Mouse (Mus musculus): ENCODE results near the gene Tnrc6b. TPM values are rescaled to one million over a fixed set of nuclear protein-coding genes. Genes with fewer than 3 reads are reported as not detected.
A peak's percentile ranks its signal among the peaks of the same experiment; 100 is the strongest.
"Not testable (repeated sequence)": the region's sequence is repeated elsewhere in the genome, so short reads cannot be mapped to it uniquely, and the experiment has no call there.

Tnrc6b gene
- polyA plus RNA-seq, 1 experiment from 2014 or later = 58.9 TPM

DNA sequence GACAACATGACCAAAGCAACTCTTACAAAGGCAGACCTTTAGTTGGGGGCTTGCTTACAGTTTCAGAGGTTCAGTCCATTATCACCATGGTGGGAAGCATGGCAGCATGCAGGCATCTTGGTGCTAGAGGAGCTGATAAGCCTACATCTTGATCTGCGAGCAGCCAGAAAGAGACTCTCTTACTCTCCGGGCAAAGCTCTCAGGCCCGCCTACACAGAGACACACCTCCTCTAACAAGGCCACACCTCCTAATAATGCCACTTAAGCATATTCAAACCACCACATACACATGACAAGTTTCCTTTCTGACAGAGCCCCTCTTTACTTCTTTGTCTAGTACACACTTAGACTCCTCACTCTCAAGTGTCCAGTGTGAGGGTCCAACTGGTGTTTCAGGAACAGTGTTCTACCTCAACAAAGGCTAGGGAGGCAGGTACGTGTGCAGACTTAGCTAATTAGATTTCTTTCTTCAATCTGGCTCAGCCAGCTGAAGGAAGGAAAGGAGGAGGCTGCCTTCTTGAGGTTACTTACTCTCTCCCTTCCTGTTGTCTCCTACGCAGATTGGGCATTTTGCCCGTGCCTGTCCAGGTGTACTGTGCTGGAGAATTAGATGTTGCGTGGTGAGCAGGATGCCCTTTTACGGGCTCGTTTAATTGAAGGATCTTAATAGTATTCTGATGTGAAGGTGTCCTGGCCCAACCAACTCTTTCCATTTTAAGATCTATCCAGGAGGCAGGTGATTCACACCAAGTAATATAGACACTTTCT lies 128.7 kb downstream of the Tnrc6b start:
- H3K27me3 ChIP-seq = no peaks in the 10 kb centered on the region
- peaks cover 16% of the 10 kb centered on the region; the same call in 1 of the 2 replicates for H3K4me1 ChIP-seq
- no peaks in the 10 kb centered on the region for H3K36me3 ChIP-seq
- no peak overlapping the region for H3K9ac ChIP-seq (replicated peaks)
- H3K27ac ChIP-seq (replicated peaks) = no peak overlapping the region
- no peak for ATAC-seq (ENCODE audit: low FRiP score, low read depth)
- H3K9me3 ChIP-seq = no peaks in the 10 kb centered on the region
- H3K4me2 ChIP-seq (replicated peaks) = no peak overlapping the region
- 80% methylated on average over 9 of the region's 9 CpGs for WGBS
- no peak overlapping the region for H3K4me3 ChIP-seq

DNA sequence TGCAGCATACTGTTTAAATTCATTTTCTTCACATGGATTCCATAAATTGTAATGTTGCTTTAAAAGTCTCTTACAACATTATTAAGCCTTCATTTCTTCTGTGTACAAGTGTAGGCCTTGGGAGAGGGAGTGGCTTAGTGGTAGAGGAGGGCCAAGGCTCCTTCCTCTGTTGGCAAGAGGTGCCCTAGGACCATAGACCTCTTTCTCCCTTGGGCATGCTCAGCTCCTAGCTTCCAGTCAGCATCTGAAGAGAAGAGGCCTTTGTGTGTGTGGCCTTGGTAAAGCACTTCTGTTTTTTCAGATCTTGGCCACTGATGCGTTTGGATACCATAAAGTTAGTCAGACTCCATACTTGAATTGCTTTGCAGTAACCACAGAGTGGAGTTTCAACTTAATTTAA lies 133.1 kb downstream of the Tnrc6b start:
- WGBS = 89% methylated on average over 1 of the region's 1 CpGs
- H3K4me3 ChIP-seq = no peak overlapping the region
- H3K9me3 ChIP-seq = no peaks in the 10 kb centered on the region
- no peak for ATAC-seq (ENCODE audit: low FRiP score, low read depth)
- no peak overlapping the region for H3K27ac ChIP-seq (replicated peaks)
- peaks cover 8% of the 10 kb centered on the region; the same call in 1 of the 2 replicates for H3K4me1 ChIP-seq
- H3K4me2 ChIP-seq (replicated peaks) = no peak overlapping the region
- no peaks in the 10 kb centered on the region for H3K27me3 ChIP-seq
- no peaks in the 10 kb centered on the region for H3K36me3 ChIP-seq
- no peak overlapping the region for H3K9ac ChIP-seq (replicated peaks)

DNA sequence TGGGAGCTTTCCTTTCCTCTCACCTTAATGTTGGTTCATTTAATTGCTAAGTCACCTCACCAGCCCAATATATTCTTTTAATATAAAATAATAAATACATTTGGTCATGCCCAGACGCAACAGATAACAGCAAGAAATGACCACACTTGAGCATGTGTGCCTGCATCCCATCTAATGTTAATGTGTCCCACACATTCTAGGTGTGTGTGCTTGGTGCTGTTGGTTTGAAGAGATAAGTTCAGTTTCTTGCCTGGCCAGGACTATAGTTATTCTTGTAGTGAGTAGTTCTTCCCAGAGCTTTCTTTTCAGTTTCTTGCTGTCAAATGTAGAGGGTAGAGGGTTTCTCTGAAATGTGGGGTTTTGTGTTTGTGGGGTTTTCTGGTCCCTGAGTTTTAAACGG lies 133.8 kb downstream of the Tnrc6b start:
- ATAC-seq (ENCODE audit: low FRiP score, low read depth) = no peak

DNA sequence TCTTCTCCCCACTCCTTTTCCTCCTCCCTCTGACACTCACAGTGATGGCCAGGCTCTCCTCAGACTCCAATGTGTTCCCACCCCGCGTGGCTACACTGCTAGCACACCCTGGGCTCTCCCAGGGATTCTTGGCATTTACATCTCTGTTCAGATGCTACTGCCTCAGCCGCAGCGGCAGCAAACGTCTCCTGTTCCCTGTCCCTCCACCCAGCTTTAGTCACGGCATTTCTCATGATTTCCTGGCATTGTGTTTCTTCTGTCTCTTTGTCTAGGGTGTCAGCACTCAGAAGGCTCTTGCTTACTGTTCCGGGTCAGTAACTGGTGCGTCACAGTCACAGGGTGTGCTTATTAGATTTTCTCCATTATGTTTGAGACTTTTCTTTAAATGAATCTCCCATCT lies 138.9 kb downstream of the Tnrc6b start:
- peak; percentile 34; the same call in 1 of the 2 replicates for ATAC-seq (ENCODE audit: low FRiP score, low read depth)
- Histone ChIP-seq H3K4me2 (replicated peaks) (no peak overlapping the region), H3K9ac (replicated peaks) (no peak overlapping the region), H3K9me3 (no peaks in the 10 kb centered on the region), H3K4me1 (peaks cover 14% of the 10 kb centered on the region; the same call in 1 of the 2 replicates), H3K27me3 (no peaks in the 10 kb centered on the region), H3K36me3 (0 out of 2 replicates have a peak, but pooled peaks cover 4% of the 10 kb centered on the region), H3K4me3 (no peak overlapping the region), H3K27ac (replicated peaks) (no peak overlapping the region; the same call in 1 of the 2 replicates)
- 30% methylated on average over 8 of the region's 8 CpGs for WGBS

More for the DNA sequence above, 133.8 kb downstream of the Tnrc6b start:
- H3K27ac ChIP-seq (replicated peaks) = no peak overlapping the region
- no peak overlapping the region for H3K4me2 ChIP-seq (replicated peaks)
- H3K4me1 ChIP-seq = peaks cover 11% of the 10 kb centered on the region; the same call in 1 of the 2 replicates
- no peaks in the 10 kb centered on the region for H3K36me3 ChIP-seq
- no peak overlapping the region for H3K9ac ChIP-seq (replicated peaks)
- no peaks in the 10 kb centered on the region for H3K9me3 ChIP-seq
- 86% methylated on average over 2 of the region's 2 CpGs for WGBS
- H3K27me3 ChIP-seq = no peaks in the 10 kb centered on the region
- no peak overlapping the region for H3K4me3 ChIP-seq

DNA sequence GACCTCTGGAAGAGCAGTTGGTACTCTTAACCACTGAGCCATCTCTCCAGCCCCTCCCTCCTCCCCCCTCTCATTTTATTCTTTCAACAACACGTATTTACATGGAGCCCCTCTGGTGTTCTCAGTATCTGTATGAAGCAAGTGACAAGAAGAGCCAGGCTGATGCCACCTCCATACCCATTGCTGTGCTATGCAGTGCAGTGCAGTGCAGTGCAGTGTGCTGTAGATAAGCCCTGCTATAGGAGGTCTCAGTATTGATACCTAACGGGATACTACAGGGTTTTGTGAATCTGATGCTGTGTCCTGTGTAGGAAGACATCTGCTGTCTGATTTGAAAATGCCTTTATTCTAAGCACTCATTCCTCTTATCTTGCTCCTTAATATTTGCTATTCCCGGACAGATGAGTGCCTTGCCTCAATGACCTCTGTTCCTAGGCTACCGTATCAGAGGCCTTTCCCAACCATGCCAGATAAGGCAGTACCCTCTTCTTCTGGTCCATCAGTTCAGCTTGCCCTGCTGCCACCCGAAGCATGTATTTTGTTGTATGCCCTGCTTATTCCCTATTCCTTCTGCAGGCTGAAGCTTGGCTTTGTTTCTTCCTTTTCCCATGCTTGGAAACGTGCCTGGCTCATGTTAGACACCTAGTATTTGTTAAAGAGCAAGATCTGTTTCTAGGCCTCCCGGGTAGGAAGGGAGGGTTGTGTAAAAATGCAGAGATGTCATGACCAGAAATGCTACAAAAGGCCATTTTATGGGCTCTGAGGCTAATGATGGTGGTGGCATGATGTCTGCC lies 139.8 kb downstream of the Tnrc6b start:
- H3K4me2 ChIP-seq (replicated peaks) = no peak overlapping the region
- H3K36me3 ChIP-seq = 0 out of 2 replicates have a peak, but pooled peaks cover 4% of the 10 kb centered on the region
- no peak overlapping the region for H3K4me3 ChIP-seq
- no peak overlapping the region for H3K27ac ChIP-seq (replicated peaks)
- no peak for ATAC-seq (ENCODE audit: low FRiP score, low read depth)
- H3K9ac ChIP-seq (replicated peaks) = no peak overlapping the region
- whole genome bisulfite sequencing = 90% methylated on average over 7 of the region's 7 CpGs
- no peaks in the 10 kb centered on the region for H3K9me3 ChIP-seq
- H3K27me3 ChIP-seq = no peaks in the 10 kb centered on the region
- peaks cover 14% of the 10 kb centered on the region; the same call in 1 of the 2 replicates for H3K4me1 ChIP-seq

DNA sequence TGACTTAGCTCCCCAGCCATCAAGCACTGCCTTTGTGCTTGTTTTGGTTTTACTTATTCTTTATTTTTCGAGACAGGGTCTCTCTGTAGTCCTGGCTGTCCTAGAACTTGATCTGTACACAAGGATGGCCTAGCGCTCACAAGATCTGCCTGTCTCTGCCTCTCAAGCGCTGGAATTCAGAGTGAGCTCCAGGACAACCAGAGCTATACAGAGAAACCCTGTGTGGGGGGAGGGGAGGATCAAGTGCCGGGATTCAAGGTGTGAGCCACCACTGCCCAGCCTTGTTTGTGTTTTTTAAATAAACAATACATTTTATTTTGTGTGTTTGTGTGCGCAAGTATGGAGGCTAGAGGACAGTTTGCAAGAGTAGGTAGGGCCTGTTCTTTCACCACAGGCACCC lies 141.0 kb downstream of the Tnrc6b start:
- Histone ChIP-seq H3K4me1 (peaks cover 14% of the 10 kb centered on the region; the same call in 1 of the 2 replicates), H3K9me3 (no peaks in the 10 kb centered on the region), H3K27ac (replicated peaks) (no peak overlapping the region), H3K4me2 (replicated peaks) (no peak overlapping the region), H3K36me3 (0 out of 2 replicates have a peak, but pooled peaks cover 4% of the 10 kb centered on the region), H3K4me3 (no peak overlapping the region), H3K9ac (replicated peaks) (no peak overlapping the region), H3K27me3 (no peaks in the 10 kb centered on the region)
- ATAC-seq (ENCODE audit: low FRiP score, low read depth) = no peak
- 97% methylated on average over 5 of the region's 5 CpGs for WGBS

DNA sequence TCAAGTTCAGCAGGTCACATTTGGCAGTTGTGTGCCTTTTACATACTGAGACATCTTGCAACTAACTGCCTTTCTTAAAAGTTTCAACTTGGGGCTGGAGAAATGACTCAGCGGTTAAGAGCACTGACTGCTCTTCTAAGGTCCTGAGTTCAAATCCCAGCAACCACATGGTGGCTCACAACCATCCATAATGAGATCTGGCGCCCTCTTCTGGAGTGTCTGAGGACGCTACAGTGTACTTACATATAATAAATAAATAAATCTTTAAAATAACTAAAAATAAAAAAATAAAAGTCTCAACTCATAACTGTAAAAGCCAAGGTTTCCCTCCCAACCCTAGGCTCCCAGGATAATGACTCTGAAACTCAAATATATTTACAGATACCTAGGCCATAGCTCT lies 141.4 kb downstream of the Tnrc6b start:
- H3K27me3 ChIP-seq; ATAC-seq (ENCODE audit: low FRiP score, low read depth); H3K36me3 ChIP-seq; H3K27ac ChIP-seq (replicated peaks); H3K9me3 ChIP-seq; H3K4me3 ChIP-seq; H3K4me2 ChIP-seq (replicated peaks); H3K9ac ChIP-seq (replicated peaks): not testable (repeated sequence)
- H3K4me1 ChIP-seq = peaks cover 14% of the 10 kb centered on the region; the same call in 1 of the 2 replicates
- WGBS = 83% methylated on average over 3 of the region's 3 CpGs

DNA sequence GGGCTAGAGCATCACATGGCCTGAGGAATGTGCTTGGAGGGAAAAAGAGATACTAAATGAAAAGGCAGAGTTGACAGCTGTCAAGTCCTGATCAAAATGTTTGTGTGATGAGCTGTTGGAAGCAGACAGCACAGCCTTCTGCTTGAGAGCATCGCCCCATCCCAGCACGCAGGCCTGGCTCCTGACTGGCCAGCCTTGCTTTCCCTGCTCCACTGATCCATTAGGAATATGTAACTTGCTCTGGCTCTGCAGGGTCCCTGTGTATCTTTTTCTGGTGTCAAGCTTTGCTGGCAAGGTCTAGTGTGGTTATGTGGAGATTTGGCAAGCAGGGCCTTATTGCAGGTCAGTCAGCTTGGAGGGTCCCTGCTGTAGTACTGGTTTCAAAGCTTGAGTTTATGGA lies 148.3 kb downstream of the Tnrc6b start:
- Histone ChIP-seq H3K27me3 (no peaks in the 10 kb centered on the region), H3K4me3 (no peak overlapping the region), H3K27ac (replicated peaks) (no peak overlapping the region), H3K4me1 (peaks cover 6% of the 10 kb centered on the region; the same call in 1 of the 2 replicates), H3K9ac (replicated peaks) (no peak overlapping the region), H3K9me3 (no peaks in the 10 kb centered on the region), H3K4me2 (replicated peaks) (no peak overlapping the region), H3K36me3 (peaks cover 12% of the 10 kb centered on the region)
- WGBS = 89% methylated on average over 2 of the region's 2 CpGs
- no peak for ATAC-seq (ENCODE audit: low FRiP score, low read depth)

DNA sequence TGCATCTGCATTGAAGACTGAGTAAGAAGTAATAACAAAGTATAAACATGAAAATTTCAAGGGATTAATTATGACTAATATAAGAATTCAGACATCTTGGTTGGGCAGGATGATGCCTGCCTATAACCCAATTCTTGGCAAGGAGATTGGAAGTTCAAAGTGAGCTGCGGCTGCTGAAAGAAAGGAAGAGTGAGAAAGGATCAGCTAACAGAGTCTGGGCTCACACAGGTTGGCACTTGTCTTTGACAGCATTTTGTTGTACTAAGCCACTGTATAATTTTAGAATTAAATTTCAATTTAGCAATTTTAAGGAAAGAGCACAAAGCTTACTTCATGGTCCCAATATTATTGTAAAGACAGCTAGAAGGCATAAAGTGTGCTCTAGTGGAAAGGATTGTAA lies 150.2 kb downstream of the Tnrc6b start:
- Histone ChIP-seq H3K9me3 (no peaks in the 10 kb centered on the region), H3K4me2 (replicated peaks) (no peak overlapping the region), H3K27ac (replicated peaks) (no peak overlapping the region), H3K4me3 (no peak overlapping the region), H3K27me3 (no peaks in the 10 kb centered on the region), H3K36me3 (peaks cover 21% of the 10 kb centered on the region), H3K4me1 (peaks cover 6% of the 10 kb centered on the region; the same call in 1 of the 2 replicates), H3K9ac (replicated peaks) (no peak overlapping the region)
- WGBS = 88% methylated on average over 1 of the region's 1 CpGs
- ATAC-seq (ENCODE audit: low FRiP score, low read depth) = no peak

DNA sequence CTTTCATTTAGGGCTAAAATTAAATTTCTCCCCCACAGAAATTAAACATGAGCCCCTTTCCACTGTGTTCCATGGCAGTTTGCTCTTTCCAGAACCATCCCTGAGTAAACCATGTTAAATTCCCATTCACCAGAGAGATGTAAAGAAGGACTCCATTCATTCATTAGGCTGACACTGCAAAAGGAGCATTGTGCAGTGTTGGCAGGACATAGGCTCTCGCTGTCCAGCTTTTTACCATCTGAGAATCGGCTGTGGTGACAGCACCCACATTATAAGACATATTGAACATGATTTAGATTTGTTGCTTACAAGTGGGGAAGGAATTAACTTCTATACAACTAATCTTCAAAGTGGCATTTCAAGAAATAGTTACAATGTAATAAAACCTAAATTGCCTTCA lies 150.9 kb downstream of the Tnrc6b start:
- no peak overlapping the region for H3K4me3 ChIP-seq
- no peak overlapping the region for H3K9ac ChIP-seq (replicated peaks)
- H3K27me3 ChIP-seq = no peaks in the 10 kb centered on the region
- H3K36me3 ChIP-seq = peaks cover 26% of the 10 kb centered on the region
- peaks cover 6% of the 10 kb centered on the region; the same call in 1 of the 2 replicates for H3K4me1 ChIP-seq
- H3K4me2 ChIP-seq (replicated peaks) = no peak overlapping the region
- no peak overlapping the region for H3K27ac ChIP-seq (replicated peaks)
- no peaks in the 10 kb centered on the region for H3K9me3 ChIP-seq
- 62% methylated on average over 2 of the region's 2 CpGs for WGBS
- ATAC-seq (ENCODE audit: low FRiP score, low read depth) = no peak

DNA sequence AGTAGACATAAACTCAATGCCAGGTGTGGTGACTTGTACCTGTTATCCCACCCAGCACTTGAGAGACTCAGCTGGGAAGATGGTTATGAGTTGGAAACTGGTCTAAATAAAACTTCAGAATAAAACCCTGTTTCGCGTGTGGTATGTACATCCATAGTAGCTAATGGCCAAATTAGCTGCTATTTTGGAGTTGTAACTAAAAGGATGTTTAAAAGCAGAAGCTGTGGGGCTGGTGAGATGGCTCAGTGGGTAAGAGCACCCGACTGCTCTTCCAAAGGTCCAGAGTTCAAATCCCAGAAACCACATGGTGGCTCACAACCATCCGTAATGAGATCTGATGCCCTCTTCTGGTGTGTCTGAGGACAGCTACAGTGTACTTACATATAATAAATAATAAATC lies 157.5 kb downstream of the Tnrc6b start:
- WGBS = 97% methylated on average over 4 of the region's 4 CpGs
- not testable (repeated sequence) for ATAC-seq (ENCODE audit: low FRiP score, low read depth)

DNA sequence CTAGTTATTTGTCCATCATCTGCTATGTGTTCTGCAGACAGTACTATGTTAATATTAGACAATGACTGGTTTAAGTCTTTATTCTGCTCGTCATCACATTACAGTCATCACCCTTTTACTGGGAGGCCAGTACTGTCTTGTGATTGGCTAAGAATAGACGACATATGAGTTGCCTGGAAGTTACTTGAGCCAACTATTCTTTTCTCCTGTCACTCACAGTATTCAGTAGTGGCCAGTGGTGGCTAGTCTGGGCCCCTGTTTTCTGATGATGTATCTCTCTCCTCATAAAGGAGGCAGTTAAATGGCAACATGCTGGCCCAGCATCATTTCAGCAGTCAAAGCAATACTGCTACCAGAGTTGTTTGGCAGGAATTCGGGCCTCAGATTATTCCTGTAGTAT lies 163.6 kb downstream of the Tnrc6b start:
- H3K9ac ChIP-seq (replicated peaks) = no peak overlapping the region
- no peak overlapping the region for H3K4me3 ChIP-seq
- no peak overlapping the region for H3K4me2 ChIP-seq (replicated peaks)
- H3K27ac ChIP-seq (replicated peaks) = no peak overlapping the region
- 87% methylated on average over 3 of the region's 3 CpGs for WGBS
- no peaks in the 10 kb centered on the region for H3K9me3 ChIP-seq
- ATAC-seq (ENCODE audit: low FRiP score, low read depth) = no peak
- no peaks in the 10 kb centered on the region for H3K4me1 ChIP-seq
- no peaks in the 10 kb centered on the region for H3K27me3 ChIP-seq
- peaks cover 35% of the 10 kb centered on the region for H3K36me3 ChIP-seq

More for the DNA sequence above, 157.5 kb downstream of the Tnrc6b start:
- H3K4me1 ChIP-seq; H3K9ac ChIP-seq (replicated peaks); H3K4me3 ChIP-seq; H3K27me3 ChIP-seq; H3K4me2 ChIP-seq (replicated peaks); H3K9me3 ChIP-seq; H3K27ac ChIP-seq (replicated peaks): not testable (repeated sequence)
- H3K36me3 ChIP-seq = peaks cover 23% of the 10 kb centered on the region
